Mouse (Mus musculus) forebrain, embryonic 15.5 days (tissue): ENCODE results near the gene Capn2. TPM values are rescaled to one million over a fixed set of nuclear protein-coding genes. Genes with fewer than 3 reads are reported as not detected.
A peak's percentile ranks its signal among the peaks of the same experiment; 100 is the strongest.

Experiments used
- ATAC-seq: fragments of 200-750 bp; cut with Nextera tagmentation; replicated peaks from 2 replicates; pipeline ENCODE4 v1.8.0; 2017; ENCODE audit warnings: mild to moderate bottlenecking, moderate TSS enrichment, moderate library complexity
- H3K27ac ChIP-seq: fragments of 300-500 bp; sonication (generic); replicated peaks from 2 replicates; pipeline ENCODE4 v1.5.1; 2015; ENCODE audit warnings: mild to moderate bottlenecking, inconsistent platforms
- H3K27me3 ChIP-seq: fragments of 300-500 bp; sonication (generic); 2 replicates; pipeline ENCODE4 v1.6.1; 2015; ENCODE audit warnings: inconsistent platforms
- H3K36me3 ChIP-seq: fragments of 300-500 bp; sonication (generic); 2 replicates; pipeline ENCODE4 v1.6.1; 2015; ENCODE audit warnings: mild to moderate bottlenecking, inconsistent platforms
- H3K4me1 ChIP-seq: fragments of 300-500 bp; sonication (generic); 2 replicates; pipeline ENCODE4 v1.6.1; 2015; ENCODE audit warnings: inconsistent platforms
- H3K4me2 ChIP-seq: fragments of 300-500 bp; sonication (generic); replicated peaks from 2 replicates; pipeline ENCODE4 v1.6.1; 2015; ENCODE audit warnings: mild to moderate bottlenecking, inconsistent platforms
- H3K4me3 ChIP-seq: fragments of 300-500 bp; sonication (generic); 2 replicates; pipeline ENCODE4 v1.5.1; 2015; ENCODE audit warnings: mild to moderate bottlenecking, inconsistent platforms
- H3K9ac ChIP-seq: fragments of 300-500 bp; sonication (generic); replicated peaks from 2 replicates; pipeline ENCODE4 v1.6.1; 2015; ENCODE audit warnings: mild to moderate bottlenecking, inconsistent platforms
- H3K9me3 ChIP-seq: fragments of 300-500 bp; sonication (generic); 2 replicates; pipeline ENCODE4 v1.6.1; 2016; ENCODE audit warnings: inconsistent platforms
- WGBS: fragments of 180-500 bp; shearing (Covaris S2); methylation state at CpG from one replicate; pipeline ENCODE4 v1.1.7; 2015; ENCODE audit warnings: mixed read lengths; 5-methylcytosine and 5-hydroxymethylcytosine counted together
- polyA plus RNA-seq: library from polyadenylated mRNA; unstranded; fragments of >200 nt; fragmentation: Nextera tagmentation; extraction: Ambion mirVana; gene quantifications from 2 replicates; pipeline ENCODE4 v1.2.1, GENCODE M21; 2015

Capn2 gene
- polyA plus RNA-seq, 1 experiment from 2014 or later, result 70.3 TPM

- ATAC-seq, result no peak
- H3K36me3 ChIP-seq, result no peaks in the 10 kb centered on the region
- H3K27me3 ChIP-seq, result no peaks in the 10 kb centered on the region
- 46% methylated on average over 6 of the region's 6 CpGs for WGBS
- H3K4me3 ChIP-seq, result no peak overlapping the region
- H3K9me3 ChIP-seq, result no peaks in the 10 kb centered on the region
- no peak overlapping the region for H3K4me2 ChIP-seq
- H3K4me1 ChIP-seq, result 0 out of 2 replicates have a peak, but pooled peaks cover 3% of the 10 kb centered on the region
- no peak overlapping the region for H3K27ac ChIP-seq
- no peak overlapping the region for H3K9ac ChIP-seq
These were observed 20.7 kb downstream of the Capn2 start for GRCm38 (mm10) chr1:182496685-182497084.

- H3K4me2 ChIP-seq, result no peak overlapping the region
- ATAC-seq, result no peak
- peaks cover 9% of the 10 kb centered on the region; the same call in 1 of the 2 replicates for H3K4me1 ChIP-seq
- H3K9ac ChIP-seq, result no peak overlapping the region
- no peak overlapping the region for H3K4me3 ChIP-seq
- H3K27ac ChIP-seq, result no peak overlapping the region
- no peaks in the 10 kb centered on the region for H3K27me3 ChIP-seq
- 76% methylated on average over 17 of the region's 17 CpGs for WGBS
- H3K36me3 ChIP-seq, result no peaks in the 10 kb centered on the region; the same call in 1 of the 2 replicates
- no peaks in the 10 kb centered on the region for H3K9me3 ChIP-seq
These were observed 22.9 kb downstream of the Capn2 start for GRCm38 (mm10) chr1:182494285-182495145.

- ATAC-seq, result no peak
- no peaks in the 10 kb centered on the region for H3K9me3 ChIP-seq
- peaks cover 9% of the 10 kb centered on the region; the same call in 1 of the 2 replicates for H3K4me1 ChIP-seq
- H3K4me3 ChIP-seq, result no peak overlapping the region
- no peaks in the 10 kb centered on the region for H3K27me3 ChIP-seq
- H3K36me3 ChIP-seq, result peaks cover 18% of the 10 kb centered on the region
- no peak overlapping the region for H3K27ac ChIP-seq
- 89% methylated on average over 6 of the region's 6 CpGs for WGBS
- H3K4me2 ChIP-seq, result no peak overlapping the region
- no peak overlapping the region for H3K9ac ChIP-seq
These were observed 25.6 kb downstream of the Capn2 start for GRCm38 (mm10) chr1:182491839-182492238.

GRCm38 (mm10) chr1:182490568-182490967, 26.8 kb downstream of the Capn2 start:
- Histone ChIP-seq H3K27ac (peak overlapping the region; percentile 44; the same call in 1 of the 2 replicates), H3K4me3 (no peak overlapping the region), H3K27me3 (no peaks in the 10 kb centered on the region), H3K36me3 (peaks cover 23% of the 10 kb centered on the region), H3K4me1 (peaks cover 9% of the 10 kb centered on the region; the same call in 1 of the 2 replicates), H3K9ac (no peak overlapping the region), H3K4me2 (no peak overlapping the region), H3K9me3 (no peaks in the 10 kb centered on the region)
- 82% methylated on average over 7 of the region's 7 CpGs for WGBS
- no peak for ATAC-seq

GRCm38 (mm10) chr1:182489803-182490452, 27.5 kb downstream of the Capn2 start:
- H3K9ac ChIP-seq, result no peak overlapping the region
- H3K27ac ChIP-seq, result peak overlapping the region; percentile 44

GRCm38 (mm10) chr1:182488503-182488902, 28.9 kb downstream of the Capn2 start:
- Histone ChIP-seq H3K4me2 (no peak overlapping the region), H3K4me1 (peaks cover 6% of the 10 kb centered on the region; the same call in 1 of the 2 replicates), H3K9me3 (no peaks in the 10 kb centered on the region), H3K4me3 (no peak overlapping the region), H3K27ac (no peak overlapping the region), H3K36me3 (peaks cover 36% of the 10 kb centered on the region), H3K9ac (no peak overlapping the region), H3K27me3 (no peaks in the 10 kb centered on the region)
- WGBS, result 90% methylated on average over 10 of the region's 10 CpGs
- ATAC-seq, result no peak

More at GRCm38 (mm10) chr1:182489803-182490452, 27.5 kb downstream of the Capn2 start:
- WGBS, result 12% methylated on average over 21 of the region's 21 CpGs
- Histone ChIP-seq H3K4me3 (peak overlapping the region; percentile 34), H3K36me3 (peaks cover 30% of the 10 kb centered on the region), H3K9me3 (no peaks in the 10 kb centered on the region), H3K4me2 (peak overlapping the region; percentile 56), H3K27me3 (no peaks in the 10 kb centered on the region), H3K4me1 (peaks cover 9% of the 10 kb centered on the region; the same call in 1 of the 2 replicates)
- peak; percentile 96 for ATAC-seq

GRCm38 (mm10) chr1:182483910-182484274, 33.5 kb downstream of the Capn2 start:
- 90% methylated on average over 12 of the region's 12 CpGs for WGBS
- Histone ChIP-seq H3K4me1 (no peaks in the 10 kb centered on the region), H3K27me3 (no peaks in the 10 kb centered on the region), H3K4me2 (no peak overlapping the region), H3K9me3 (no peaks in the 10 kb centered on the region), H3K4me3 (no peak overlapping the region), H3K36me3 (peaks cover 58% of the 10 kb centered on the region), H3K9ac (no peak overlapping the region), H3K27ac (no peak overlapping the region)
- ATAC-seq, result no peak

GRCm38 (mm10) chr1:182482991-182483909, 34.2 kb downstream of the Capn2 start:
- Histone ChIP-seq H3K9ac (no peak overlapping the region), H3K4me2 (no peak overlapping the region), H3K4me3 (no peak overlapping the region), H3K27ac (no peak overlapping the region), H3K27me3 (no peaks in the 10 kb centered on the region), H3K4me1 (no peaks in the 10 kb centered on the region), H3K9me3 (no peaks in the 10 kb centered on the region), H3K36me3 (peaks cover 57% of the 10 kb centered on the region)
- WGBS, result 90% methylated on average over 14 of the region's 14 CpGs
- no peak for ATAC-seq

- WGBS, result 85% methylated on average over 10 of the region's 10 CpGs
These were observed 35.6 kb downstream of the Capn2 start for GRCm38 (mm10) chr1:182481646-182482295.

GRCm38 (mm10) chr1:182481138-182481537, 36.3 kb downstream of the Capn2 start:
- no peak for ATAC-seq
- H3K36me3 ChIP-seq, result peaks cover 63% of the 10 kb centered on the region
- 94% methylated on average over 7 of the region's 7 CpGs for WGBS

More at GRCm38 (mm10) chr1:182481646-182482295, 35.6 kb downstream of the Capn2 start:
- Histone ChIP-seq H3K4me3 (no peak overlapping the region), H3K9ac (no peak overlapping the region), H3K4me2 (no peak overlapping the region), H3K27me3 (no peaks in the 10 kb centered on the region), H3K9me3 (no peaks in the 10 kb centered on the region), H3K27ac (no peak overlapping the region), H3K36me3 (peaks cover 65% of the 10 kb centered on the region), H3K4me1 (no peaks in the 10 kb centered on the region)
- no peak for ATAC-seq

GRCm38 (mm10) chr1:182478935-182479334, 38.5 kb downstream of the Capn2 start:
- H3K9ac ChIP-seq, result no peak overlapping the region
- no peaks in the 10 kb centered on the region for H3K9me3 ChIP-seq
- ATAC-seq, result no peak
- no peaks in the 10 kb centered on the region for H3K27me3 ChIP-seq
- 97% methylated on average over 4 of the region's 4 CpGs for WGBS
- H3K36me3 ChIP-seq, result peaks cover 69% of the 10 kb centered on the region
- no peak overlapping the region for H3K27ac ChIP-seq
- no peak overlapping the region for H3K4me3 ChIP-seq
- H3K4me1 ChIP-seq, result no peaks in the 10 kb centered on the region
- H3K4me2 ChIP-seq, result no peak overlapping the region

More at GRCm38 (mm10) chr1:182481138-182481537, 36.3 kb downstream of the Capn2 start:
- H3K4me2 ChIP-seq, result no peak overlapping the region
- no peak overlapping the region for H3K27ac ChIP-seq
- H3K9ac ChIP-seq, result no peak overlapping the region
- no peaks in the 10 kb centered on the region for H3K9me3 ChIP-seq
- H3K4me3 ChIP-seq, result no peak overlapping the region
- no peaks in the 10 kb centered on the region for H3K4me1 ChIP-seq
- no peaks in the 10 kb centered on the region for H3K27me3 ChIP-seq
